Mouse (Mus musculus) intestine, postnatal 0 days (tissue): ENCODE results near the gene Slc39a1. TPM values are rescaled to one million over a fixed set of nuclear protein-coding genes. Genes with fewer than 3 reads are reported as not detected.
A peak's percentile ranks its signal among the peaks of the same experiment; 100 is the strongest.
"Not testable (repeated sequence)": the region's sequence is repeated elsewhere in the genome, so short reads cannot be mapped to it uniquely, and the experiment has no call there.

Experiments
- ATAC-seq: fragments of 200-750 bp; cut with Nextera tagmentation; 2 replicates; pipeline ENCODE4 v1.8.0; 2017; ENCODE audit warnings: mild to moderate bottlenecking, moderate TSS enrichment, moderate library complexity
- H3K27ac ChIP-seq: fragments of 300-500 bp; sonication (generic); 2 replicates; pipeline ENCODE4 v1.5.1; 2014; ENCODE audit warnings: mild to moderate bottlenecking, low read depth, low read length, moderate library complexity
- H3K27me3 ChIP-seq: fragments of 300-500 bp; sonication (generic); replicated peaks from 2 replicates; pipeline ENCODE4 v1.6.1; 2014; ENCODE audit warnings: low read length, mixed read lengths; ENCODE audit not compliant: control insufficient read depth, insufficient read depth
- H3K36me3 ChIP-seq: fragments of 300-500 bp; sonication (generic); 2 replicates; pipeline ENCODE4 v1.6.1; 2014; ENCODE audit warnings: mild to moderate bottlenecking, moderate library complexity; ENCODE audit not compliant: control insufficient read depth, insufficient read depth
- H3K4me1 ChIP-seq: fragments of 300-500 bp; sonication (generic); replicated peaks from 2 replicates; pipeline ENCODE4 v1.6.1; 2014; ENCODE audit warnings: antibody characterized with exemption, low read length, mixed read lengths; ENCODE audit not compliant: control insufficient read depth, insufficient read depth
- H3K4me2 ChIP-seq: fragments of 300-500 bp; sonication (generic); replicated peaks from 2 replicates; pipeline ENCODE4 v1.6.1; 2014; ENCODE audit warnings: low read depth, mild to moderate bottlenecking, moderate library complexity
- H3K4me3 ChIP-seq: fragments of 300-500 bp; sonication (generic); 2 replicates; pipeline ENCODE4 v1.5.1; 2014; ENCODE audit warnings: low read depth, low read length
- H3K9ac ChIP-seq: fragments of 300-500 bp; sonication (generic); 2 replicates; pipeline ENCODE4 v1.6.1; 2014; ENCODE audit warnings: mild to moderate bottlenecking, low read depth, low read length
- H3K9me3 ChIP-seq: fragments of 300-500 bp; sonication (generic); 2 replicates; pipeline ENCODE4 v1.6.1; 2016; ENCODE audit warnings: mixed run types; ENCODE audit not compliant: control insufficient read depth
- CTCF ChIP-seq: sonication (generic); IDR thresholded peaks from 2 replicates; pipeline ENCODE4 v1.5.1; 2016; ENCODE audit warnings: low read depth, mild to moderate bottlenecking, control low read depth, antibody characterized with exemption, moderate library complexity
- WGBS: fragments of 180-500 bp; shearing (Covaris S2); extraction: QIAGEN DNeasy Blood & Tissue Kit; methylation state at CpG from one replicate; pipeline ENCODE4 v1.1.7; 2014; 5-methylcytosine and 5-hydroxymethylcytosine counted together
- polyA plus RNA-seq: library from polyadenylated mRNA; unstranded; fragments of >200 nt; fragmentation: Nextera tagmentation; extraction: Ambion mirVana; gene quantifications from 2 replicates; pipeline ENCODE4 v1.2.1, GENCODE M21; 2015

Slc39a1 gene
- polyA plus RNA-seq, 1 experiment from 2014 or later: 153 TPM

- Histone ChIP-seq H3K4me1 (peaks cover 5% of the 10 kb centered on the region; the same call in 1 of the 2 replicates), H3K4me2 (no peak overlapping the region), H3K4me3 (no peak overlapping the region), H3K9me3 (no peaks in the 10 kb centered on the region), H3K27me3 (no peaks in the 10 kb centered on the region), H3K27ac (no peak overlapping the region), H3K9ac (no peak overlapping the region), H3K36me3 (peaks cover 2% of the 10 kb centered on the region; the same call in 1 of the 2 replicates)
- WGBS: 70% methylated on average over 2 of the region's 2 CpGs
- ATAC-seq: no peak
- TF ChIP-seq CTCF: no peak
Measured at GRCm38 (mm10) chr3:90245406-90245805, 2.6 kb upstream of the Slc39a1 start.

- H3K4me2 ChIP-seq: peak overlapping the region; percentile 84
- peak; percentile 17 for ATAC-seq
- H3K27me3 ChIP-seq: no peaks in the 10 kb centered on the region
- H3K9me3 ChIP-seq: no peaks in the 10 kb centered on the region
- peak; percentile 11; the same call in 1 of the 2 replicates for TF ChIP-seq CTCF
- peaks cover 5% of the 10 kb centered on the region; the same call in 1 of the 2 replicates for H3K4me1 ChIP-seq
- WGBS: 5% methylated on average over 3 of the region's 3 CpGs
- peak overlapping the region; percentile 74 for H3K4me3 ChIP-seq
- peak overlapping the region; percentile 97 for H3K27ac ChIP-seq
- H3K36me3 ChIP-seq: peaks cover 16% of the 10 kb centered on the region
- H3K9ac ChIP-seq: peak overlapping the region; percentile 85
Measured at GRCm38 (mm10) chr3:90247630-90247959, 377 bp upstream of the Slc39a1 start.

GRCm38 (mm10) chr3:90248746-90249100 is 751 bp downstream of the Slc39a1 start:
- Histone ChIP-seq H3K9ac (peak overlapping the region; percentile 85), H3K4me2 (peak overlapping the region; percentile 84), H3K4me3 (peak overlapping the region; percentile 74), H3K27ac (peak overlapping the region; percentile 97), H3K4me1 (peaks cover 1% of the 10 kb centered on the region; the same call in 1 of the 2 replicates), H3K36me3 (peaks cover 16% of the 10 kb centered on the region), H3K27me3 (no peaks in the 10 kb centered on the region), H3K9me3 (no peaks in the 10 kb centered on the region)
- peak; percentile 29; the same call in 1 of the 2 replicates for TF ChIP-seq CTCF
- ATAC-seq: peak; percentile 26
- 0% methylated on average over 10 of the region's 10 CpGs for WGBS

GRCm38 (mm10) chr3:90250791-90251190 is 2.8 kb downstream of the Slc39a1 start:
- no peak for ATAC-seq
- no peak for TF ChIP-seq CTCF
- Histone ChIP-seq H3K4me1 (0 out of 2 replicates have a peak, but pooled peaks cover 4% of the 10 kb centered on the region), H3K9me3 (no peaks in the 10 kb centered on the region), H3K36me3 (peaks cover 16% of the 10 kb centered on the region), H3K9ac (no peak overlapping the region), H3K27me3 (no peaks in the 10 kb centered on the region), H3K27ac (0 out of 2 replicates have a peak overlapping the region, but pooled peaks have one; percentile 11), H3K4me2 (0 out of 2 replicates have a peak overlapping the region, but pooled peaks have one; percentile 6), H3K4me3 (no peak overlapping the region)
- WGBS: 74% methylated on average over 6 of the region's 6 CpGs

- not testable (repeated sequence) for H3K9ac ChIP-seq
- peaks cover 17% of the 10 kb centered on the region for H3K36me3 ChIP-seq
- 95% methylated on average over 9 of the region's 12 CpGs for WGBS
Measured at GRCm38 (mm10) chr3:90251731-90252226, 3.8 kb downstream of the Slc39a1 start.

GRCm38 (mm10) chr3:90252659-90253058 is 4.7 kb downstream of the Slc39a1 start:
- H3K27ac ChIP-seq, ATAC-seq: not testable (repeated sequence)
- 91% methylated on average over 2 of the region's 2 CpGs for WGBS

More at GRCm38 (mm10) chr3:90251731-90252226, 3.8 kb downstream of the Slc39a1 start:
- H3K4me2 ChIP-seq, H3K4me3 ChIP-seq, H3K9me3 ChIP-seq, H3K27ac ChIP-seq, H3K4me1 ChIP-seq, ATAC-seq, H3K27me3 ChIP-seq: not testable (repeated sequence)

GRCm38 (mm10) chr3:90253174-90253573 is 5.2 kb downstream of the Slc39a1 start:
- H3K27ac ChIP-seq, H3K9me3 ChIP-seq, H3K27me3 ChIP-seq, ATAC-seq, H3K4me2 ChIP-seq, H3K9ac ChIP-seq, H3K4me3 ChIP-seq, H3K4me1 ChIP-seq: not testable (repeated sequence)
- peaks cover 24% of the 10 kb centered on the region for H3K36me3 ChIP-seq
- WGBS: 72% methylated on average over 1 of the region's 1 CpGs

More at GRCm38 (mm10) chr3:90252659-90253058, 4.7 kb downstream of the Slc39a1 start:
- H3K36me3 ChIP-seq: peaks cover 21% of the 10 kb centered on the region
- H3K9me3 ChIP-seq, H3K27me3 ChIP-seq, H3K4me3 ChIP-seq, H3K4me1 ChIP-seq, H3K4me2 ChIP-seq, H3K9ac ChIP-seq: not testable (repeated sequence)
